Mouse (Mus musculus) gastrocnemius, postnatal 14 days (tissue): ENCODE measurements around the gene Tmem209. TPM values are rescaled to one million over a fixed set of nuclear protein-coding genes. Genes with fewer than 3 reads are reported as not detected.

Experiments
- total RNA-seq, 2 experiments: library from RNA; stranded (reverse); gene quantifications; 2 replicates each; pipeline ENCODE4 v1.2.3; 2021

Gene Tmem209
- total RNA-seq, 2 experiments from 2014 or later, result 7.9 to 8.3 TPM

Other genes starting within 250 kb of the Tmem209 start
- 10 to 100 TPM; 55.3 to 58.6 TPM for gene Ube2h, start 205.2 kb downstream of the Tmem209 start, total RNA-seq
- gene Zc3hc1, start 118.8 kb downstream of the Tmem209 start, total RNA-seq, result 10 to 100 TPM; 12.3 to 15.7 TPM
- gene Klhdc10, start 107.9 kb downstream of the Tmem209 start, total RNA-seq, result 10 to 100 TPM; 45.0 to 50.2 TPM
- gene Ssmem1, start 66 bp upstream of the Tmem209 start, total RNA-seq, result under 1 TPM; 0.14 to 0.29 TPM
- 1 to 10 TPM in 1 of 2 experiments, not detected in 1; 1.3 TPM for gene Cpa2, start 31.8 kb upstream of the Tmem209 start, total RNA-seq
- gene Cpa4, start 58.6 kb upstream of the Tmem209 start, total RNA-seq, result under 1 TPM; 0.13 to 0.25 TPM
- gene Cpa5, start 101.2 kb upstream of the Tmem209 start, total RNA-seq, result under 1 TPM; 0.31 to 0.43 TPM
- gene Cpa1, start 129.4 kb upstream of the Tmem209 start, total RNA-seq, result not detected
- 1 to 10 TPM; 1.3 to 2.1 TPM for gene Cep41, start 184.0 kb upstream of the Tmem209 start, total RNA-seq
- 100 to 1,000 TPM in 1 of 2 experiments, 10 to 100 TPM in 1; 64.5 to 101 TPM for gene Mest, start 213.8 kb upstream of the Tmem209 start, total RNA-seq